Mouse (Mus musculus) MEL (cell line): ENCODE results near the gene Riok1. TPM values are rescaled to one million over a fixed set of nuclear protein-coding genes. Genes with fewer than 3 reads are reported as not detected.

Experiments used
- DNase-seq: peaks from one replicate; pipeline ENCODE4 v3.0.0; 2011; ENCODE audit warnings: low read depth, low spot score
- H3K27ac ChIP-seq: 2 replicates; pipeline ENCODE4 v1.5.1; 2012; ENCODE audit warnings: low read depth, mild to moderate bottlenecking, control low read depth, low read length, moderate library complexity; ENCODE audit not compliant: control insufficient read depth
- H3K27me3 ChIP-seq, 2 experiments: fragments of 150-350 bp in 1 of 2; sonication (generic) in 1 of 2; 2 replicates each; pipeline ENCODE4 v1.6.1; 2012; ENCODE audit warnings: low read length in 2 of 2, mild to moderate bottlenecking in 2 of 2, improper control_type of control experiment in 1 of 2, moderate library complexity in 1 of 2; ENCODE audit not compliant: insufficient read depth in 2 of 2, control insufficient read depth in 1 of 2
- H3K36me3 ChIP-seq, 2 experiments: 2 replicates each; pipeline ENCODE4 v1.6.1; 2012 to 2014; ENCODE audit warnings: low read length in 2 of 2, improper control_type of control experiment in 1 of 2, inconsistent platforms in 1 of 2, mild to moderate bottlenecking in 1 of 2; ENCODE audit not compliant: insufficient read depth in 2 of 2, control insufficient read depth in 1 of 2
- H3K4me1 ChIP-seq, 2 experiments: fragments of 150-350 bp in 1 of 2; sonication (generic) in 1 of 2; 2 replicates each; pipeline ENCODE4 v1.6.1; 2012; ENCODE audit warnings: low read length in 2 of 2, improper control_type of control experiment in 1 of 2, mild to moderate bottlenecking in 1 of 2; ENCODE audit not compliant: insufficient read depth in 2 of 2, control insufficient read depth in 1 of 2
- H3K4me3 ChIP-seq, 2 experiments: fragments of 150-350 bp in 1 of 2; sonication (generic) in 1 of 2; 2 replicates each; pipeline ENCODE4 v1.5.1; 2012; ENCODE audit warnings: low read depth in 2 of 2, low read length in 2 of 2, mild to moderate bottlenecking in 2 of 2, moderate library complexity in 2 of 2, control low read depth in 1 of 2, improper control_type of control experiment in 1 of 2; ENCODE audit not compliant: control insufficient read depth in 1 of 2, insufficient read depth in 1 of 2
- H3K79me2 ChIP-seq: 2 replicates; pipeline ENCODE4 v1.6.1; 2012; ENCODE audit warnings: mild to moderate bottlenecking, low read length, moderate library complexity; ENCODE audit not compliant: control insufficient read depth, poor library complexity, insufficient read depth
- H3K9ac ChIP-seq: 2 replicates; pipeline ENCODE4 v1.6.1; 2012; ENCODE audit warnings: low read depth, mild to moderate bottlenecking, control low read depth, low read length, moderate library complexity; ENCODE audit not compliant: control insufficient read depth, poor library complexity, severe bottlenecking
- H3K9me3 ChIP-seq: fragments of 150-350 bp; sonication (generic); replicated peaks from 2 replicates; pipeline ENCODE4 v1.6.1; 2012; ENCODE audit warnings: mild to moderate bottlenecking, low read length, improper control_type of control experiment, moderate library complexity; ENCODE audit not compliant: insufficient read depth
- BHLHE40 ChIP-seq: IDR thresholded peaks from 2 replicates; pipeline ENCODE4 v1.6.1; 2012; ENCODE audit warnings: low read depth, mild to moderate bottlenecking, inconsistent platforms, low read length, improper control_type of control experiment, borderline replicate concordance
- E2F4 ChIP-seq: IDR thresholded peaks from 2 replicates; pipeline ENCODE4 v1.6.1; 2011; ENCODE audit warnings: low read depth, low read length, improper control_type of control experiment, borderline replicate concordance
- EP300 ChIP-seq, 2 experiments: IDR thresholded peaks; 2 replicates each; pipeline ENCODE4 v1.6.1; 2011; ENCODE audit warnings: improper control_type of control experiment in 2 of 2, low read length in 2 of 2, low read depth in 1 of 2, mild to moderate bottlenecking in 1 of 2
- ETS1 ChIP-seq: IDR thresholded peaks from 2 replicates; pipeline ENCODE4 v1.6.1; 2012; ENCODE audit warnings: low read depth, mild to moderate bottlenecking, inconsistent platforms, low read length, improper control_type of control experiment, moderate library complexity
- GABPA ChIP-seq: IDR thresholded peaks from 2 replicates; pipeline ENCODE4 v1.6.1; 2012; ENCODE audit warnings: low read depth, mild to moderate bottlenecking, inconsistent platforms, low read length, improper control_type of control experiment, moderate library complexity
- GATA1 ChIP-seq: IDR thresholded peaks from 2 replicates; pipeline ENCODE4 v1.6.1; 2011; ENCODE audit warnings: low read depth, low read length, improper control_type of control experiment
- HCFC1 ChIP-seq: IDR thresholded peaks from 2 replicates; pipeline ENCODE4 v1.6.1; 2012; ENCODE audit warnings: low read depth, mild to moderate bottlenecking, inconsistent platforms, low read length, improper control_type of control experiment, moderate library complexity
- MAFK ChIP-seq: IDR thresholded peaks from 2 replicates; pipeline ENCODE4 v1.6.1; 2011; ENCODE audit warnings: low read depth, mild to moderate bottlenecking, low read length, improper control_type of control experiment, borderline replicate concordance
- MEF2A ChIP-seq: IDR thresholded peaks from 2 replicates; pipeline ENCODE4 v1.6.1; 2014; ENCODE audit warnings: low read depth, mild to moderate bottlenecking, inconsistent platforms, low read length, improper control_type of control experiment; ENCODE audit not compliant: poor library complexity, insufficient replicate concordance, severe bottlenecking; ENCODE audit errors: extremely low read depth
- MYB ChIP-seq: IDR thresholded peaks from 2 replicates; pipeline ENCODE4 v1.6.1; 2011; ENCODE audit warnings: mild to moderate bottlenecking, low read depth, low read length, improper control_type of control experiment
- MYC ChIP-seq: IDR thresholded peaks from 2 replicates; pipeline ENCODE4 v1.6.1; 2011; ENCODE audit warnings: low read depth, mild to moderate bottlenecking, low read length, improper control_type of control experiment, moderate library complexity
- POLR2AphosphoS2 ChIP-seq: IDR thresholded peaks from 2 replicates; pipeline ENCODE4 v1.6.1; 2011; ENCODE audit warnings: low read length, improper control_type of control experiment
- POLR2AphosphoS5 ChIP-seq: IDR thresholded peaks from 2 replicates; pipeline ENCODE4 v1.6.1; 2012; ENCODE audit warnings: low read depth, borderline replicate concordance, mild to moderate bottlenecking, inconsistent platforms, low read length, moderate library complexity, mixed read lengths
- SIN3A ChIP-seq: IDR thresholded peaks from 2 replicates; pipeline ENCODE4 v1.6.1; 2012; ENCODE audit warnings: low read length, improper control_type of control experiment, inconsistent platforms
- UBTF ChIP-seq: IDR thresholded peaks from 2 replicates; pipeline ENCODE4 v1.6.1; 2012; ENCODE audit warnings: low read depth, mild to moderate bottlenecking, inconsistent platforms, low read length, improper control_type of control experiment, moderate library complexity, borderline replicate concordance; ENCODE audit not compliant: insufficient read depth
- ZC3H11A ChIP-seq: IDR thresholded peaks from 2 replicates; pipeline ENCODE4 v1.6.1; 2012; ENCODE audit warnings: low read depth, mild to moderate bottlenecking, inconsistent platforms, low read length, improper control_type of control experiment
- ZKSCAN1 ChIP-seq: IDR thresholded peaks from 2 replicates; pipeline ENCODE4 v1.6.1; 2012; ENCODE audit warnings: low read depth, mild to moderate bottlenecking, inconsistent platforms, low read length, improper control_type of control experiment, moderate library complexity
- ZMIZ1 ChIP-seq: IDR thresholded peaks from 2 replicates; pipeline ENCODE4 v1.6.1; 2012; ENCODE audit warnings: low read depth, mild to moderate bottlenecking, inconsistent platforms, low read length, improper control_type of control experiment, moderate library complexity
- polyA plus RNA-seq, 2 experiments: library from polyadenylated mRNA; stranded (reverse) in 1 of 2; unstranded in 1 of 2; fragments of >175 nt in 1 of 2; fragments of >200 nt in 1 of 2; gene quantifications; 2 replicates each; pipeline versions ENCODE4 v1.2.1 to v1.2.4; 2012; ENCODE audit warnings: low replicate concordance in 2 of 2, low read depth in 1 of 2; ENCODE audit not compliant: insufficient read length in 2 of 2, insufficient read depth in 1 of 2, missing spikeins in 1 of 2
- total RNA-seq: library from RNA; depleted of rRNA; stranded (reverse); fragments of 300-350 nt; gene quantifications from 2 replicates; pipeline ENCODE4 v1.2.3, GENCODE M21; 2012

The Riok1 gene
- total and polyA plus RNA-seq, 3 experiments, result 40.5 to 43.7 TPM; not detected in 1

DNA sequence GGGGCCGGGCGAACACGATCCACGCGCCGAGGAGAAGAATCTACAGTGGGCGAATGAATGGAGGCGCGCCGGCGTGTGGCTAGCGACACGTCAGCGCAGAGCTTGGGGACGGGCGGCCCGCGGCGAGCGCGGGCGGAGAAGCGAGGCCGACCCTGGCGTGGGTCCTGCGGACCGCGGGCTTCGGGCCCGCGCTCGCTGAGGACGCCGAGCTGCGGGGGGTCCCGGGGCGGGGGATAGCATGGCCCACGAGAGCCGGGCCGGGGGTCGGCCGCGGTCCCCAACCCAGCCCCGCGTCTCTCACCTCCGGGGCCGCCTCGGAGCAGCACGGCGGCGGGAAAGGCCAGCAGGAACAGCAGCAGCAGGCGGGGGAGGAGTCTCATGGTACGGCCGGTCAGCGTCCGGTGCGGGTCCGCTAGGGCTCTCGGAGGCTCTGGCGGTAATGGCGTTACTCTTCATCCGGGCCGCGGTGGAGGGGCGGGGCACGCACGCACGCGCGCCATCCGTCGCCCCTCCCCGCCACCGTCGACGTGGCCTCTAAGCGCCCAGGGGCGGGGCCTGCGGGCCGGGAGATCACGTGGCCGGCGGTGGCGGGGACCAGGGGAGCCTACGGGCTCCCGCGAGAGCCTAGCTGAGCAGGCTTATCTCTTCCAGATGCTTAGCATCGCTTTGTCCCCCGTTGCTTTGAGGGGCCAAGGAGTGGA lies 42.9 kb upstream of the Riok1 start, which contains the start of gene Ssr1 (continued):
- TF ChIP-seq E2F4, result peak; percentile 59; the same call in 1 of the 2 replicates
- TF ChIP-seq MYC, result peak; percentile 1
- TF ChIP-seq POLR2AphosphoS5, result no peak
- no peak for TF ChIP-seq ZC3H11A
- TF ChIP-seq UBTF, result no peak
- TF ChIP-seq ZMIZ1, result peak; percentile 89; the same call in 1 of the 2 replicates
- TF ChIP-seq ETS1, result peak; percentile 42; the same call in 1 of the 2 replicates
- TF ChIP-seq GABPA, result no peak
- peak; percentile 87 for TF ChIP-seq GATA1
- no peak for TF ChIP-seq ZKSCAN1

- H3K9ac ChIP-seq, result peak overlapping the region; percentile 71
- DNase-seq, result no peak
- H3K4me3 ChIP-seq, result peak overlapping the region; percentile 42 to 46
- peaks cover 2 to 5% of the 10 kb centered on the region in 2 experiments; a peak in 3 of 4 replicates for H3K4me1 ChIP-seq
- H3K9me3 ChIP-seq, result no peaks in the 10 kb centered on the region
- peak overlapping the region; percentile 74 for H3K27ac ChIP-seq
- peaks cover 18 to 19% of the 10 kb centered on the region in 2 experiments for H3K36me3 ChIP-seq
- H3K27me3 ChIP-seq, result no peaks in the 10 kb centered on the region
- TF ChIP-seq POLR2AphosphoS2 (0 out of 2 replicates have a peak, but pooled peaks have one; percentile 82), MAFK (no peak), MEF2A (no peak), MYB (0 out of 2 replicates have a peak, but pooled peaks have one; percentile 36), HCFC1 (no peak), SIN3A (0 out of 2 replicates have a peak, but pooled peaks have one; percentile 59), BHLHE40 (no peak), ZKSCAN1 (no peak), EP300 (IDR thresholded peaks at IDR 0.05; ENCODE audit: low read depth in 1 of 2, low read length in 2 of 2) (no peak; a peak in 1 of 4 replicates), ETS1 (no peak), ZMIZ1 (peak; percentile 81; the same call in 1 of the 2 replicates), MYC (0 out of 2 replicates have a peak, but pooled peaks have one; percentile 16)
- peaks cover 31% of the 10 kb centered on the region for H3K79me2 ChIP-seq
Measured at GRCm38 (mm10) chr13:37994405-37994749, 42.4 kb upstream of the Riok1 start.
